21 mouse cellular contexts compared by ENCODE assay signal in genomic region chr9:14398946-14399345, GRCm38 (mm10). TPM values are rescaled to one million over a fixed set of nuclear protein-coding genes. Genes with fewer than 3 reads are reported as not detected.
A peak's percentile ranks its signal among the peaks of the same experiment; 100 is the strongest.
DNase-seq lines count a peak whose midpoint lies in the region; ATAC-seq and TF ChIP-seq lines count a peak whose summit lies in the region.
"Had no signal": no experiment of that assay in that cellular context is flagged by ENCODE, and none has a peak within 500 bp of the region (broad histone marks: within the 10 kb centered on the region; RNA-seq: fewer than 3 reads in every experiment).

No protein-coding gene starts in this region.

- H3K4me2 ChIP-seq in intestine, embryonic 15.5 days (replicated peaks): no peak overlapping the region

- no peak overlapping the region for H3K4me3 ChIP-seq in heart, adult 2 months
- no peak overlapping the region for H3K4me3 ChIP-seq in intestine, embryonic 15.5 days (replicated peaks)

- intact Hi-C loops in heart, adult 2 months (cut with DNase I): no loop called here

- TF ChIP-seq EP300 in heart, adult 2 months (IDR thresholded peaks at IDR 0.05; ENCODE audit: insufficient read depth, low read depth, low read length): no peak

- ATAC-seq in intestine, embryonic 15.5 days: no peak
- ATAC-seq: activated CD4-positive, CD25-positive, alpha-beta regulatory T cell, adult 4 months; CD4-positive, CD25-positive, alpha-beta regulatory T cell, adult 4 months; Patski had no signal

- WGBS in heart, adult 2 months: 66% methylated on average over 1 of the region's 1 CpGs
- WGBS in intestine, embryonic 15.5 days: 88% methylated on average over 1 of the region's 1 CpGs

- peaks cover 1% of the 10 kb centered on the region; the same call in 1 of the 2 replicates for H3K36me3 ChIP-seq in heart, adult 2 months (ENCODE audit: control insufficient read depth, insufficient read depth, low read length)
- no peaks in the 10 kb centered on the region for H3K36me3 ChIP-seq in intestine, embryonic 15.5 days
- H3K36me3 ChIP-seq: G1E had no signal

- H3K9me3 ChIP-seq in intestine, embryonic 15.5 days: no peaks in the 10 kb centered on the region
- H3K9me3 ChIP-seq: G1E had no signal

- H3K4me1 ChIP-seq in heart, adult 2 months (ENCODE audit: control insufficient read depth, insufficient read depth, low read length): no peaks in the 10 kb centered on the region; the same call in 1 of the 2 replicates
- H3K4me1 ChIP-seq in intestine, embryonic 15.5 days (replicated peaks): no peaks in the 10 kb centered on the region

- no peaks in the 10 kb centered on the region for H3K79me2 ChIP-seq in heart, adult 2 months (replicated peaks; ENCODE audit: control insufficient read depth, insufficient read depth, low read length)

- H3K27ac ChIP-seq in heart, adult 2 months: no peak overlapping the region
- H3K27ac ChIP-seq in intestine, embryonic 15.5 days: no peak overlapping the region

- TF ChIP-seq POLR2A in heart, adult 2 months (IDR thresholded peaks at IDR 0.05; ENCODE audit: insufficient read depth, low read depth, low read length): no peak

- peak; percentile 34 for DNase-seq in heart, adult 11 months
- no peak for DNase-seq in heart, adult 2 months
- peak; percentile 93 for DNase-seq in fat pad, adult 2 months (ENCODE audit: extremely low read depth, low read depth, low spot score)
- DNase-seq in gonadal fat pad, adult 2 months (ENCODE audit: low read depth): peak; percentile 99
- DNase-seq in lung, postnatal 36 days: no peak
- DNase-seq: adrenal gland, adult 2 months; adrenal gland, adult 8-10 months; adrenal gland, postnatal 10 days; adrenal gland, postnatal 14 days; adrenal gland, postnatal 25 days; adrenal gland, postnatal 36 days; B cell, adult 2 months; cerebellum, adult 11 months; cerebellum, adult 11-12 months; cerebellum, adult 18-20 months had no signal

- TF ChIP-seq CTCF in heart, adult 2 months (IDR thresholded peaks at IDR 0.05): no peak

- H3K9ac ChIP-seq in heart, adult 2 months (ENCODE audit: low read depth, low read length): no peak overlapping the region
- H3K9ac ChIP-seq in intestine, embryonic 15.5 days: no peak overlapping the region

- no peaks in the 10 kb centered on the region for H3K27me3 ChIP-seq in heart, adult 2 months (ENCODE audit: control insufficient read depth, insufficient read depth, low read length)
- H3K27me3 ChIP-seq in intestine, embryonic 15.5 days (replicated peaks): no peaks in the 10 kb centered on the region
- H3K27me3 ChIP-seq: CH12.LX, Patski had no signal

RNA-seq across cellular contexts. Expression of gene Endod1, which starts 17.6 kb away (rescaled TPM):
- total RNA-seq in heart, adult 2 months (2021): 1 to 10 TPM; 7.9 to 8.0 TPM
- 9.3 and 10.0 TPM in 2 replicates for polyA plus RNA-seq in heart, adult 2 months (2012; rRNA removed)
- 67.7 and 114 TPM in 2 replicates for polyA plus RNA-seq in gonadal fat pad, adult 2 months (2012; rRNA removed)
- 26.3 and 26.7 TPM in 2 replicates for polyA plus RNA-seq in intestine, embryonic 15.5 days (2015; fragmentation: Nextera tagmentation; extraction: Ambion mirVana)

Comparison
In these comparisons a context has a peak if more than half of its experiments do, and no peak if none do; other contexts are left out.
1. DNase-seq: peak in heart, adult 11 months (single experiment), fat pad, adult 2 months (single experiment) and gonadal fat pad, adult 2 months (single experiment); none in heart, adult 2 months (0 of 2) and lung, postnatal 36 days (single experiment).